Mouse (Mus musculus): Measurements from ENCODE around the gene Ap1s2.

The Ap1s2 gene

GRCm38 (mm10) chrX:163958467-163958875 lies 49.7 kb downstream of the Ap1s2 start, which contains the start of gene Zrsr2:
TSS of gene Zrsr2 (minus strand) at chrX:163958661.
- in situ Hi-C loops (cut with MseI, MboI) = no loop called here

- in situ Hi-C loops (cut with MseI, MboI) = no loop called here
Measured at GRCm38 (mm10) chrX:163981092-163981491, 72.3 kb downstream of the Ap1s2 start.

GRCm38 (mm10) chrX:163981500-163981899 lies 72.7 kb downstream of the Ap1s2 start:
- in situ Hi-C loops (cut with MseI, MboI) = no loop called here

- in situ Hi-C loops (cut with MseI, MboI) = no loop called here
Measured at GRCm38 (mm10) chrX:163982129-163982528, 73.3 kb downstream of the Ap1s2 start.
